Mouse (Mus musculus): ENCODE measurements around the gene Fam209. TPM values are rescaled to one million over a fixed set of nuclear protein-coding genes. Genes with fewer than 3 reads are reported as not detected.

Fam209 gene
- polyA plus RNA-seq, 1 experiment from 2014 or later, result 0.43 TPM

GRCm38 (mm10) chr2:172481654-172482385, 9.5 kb downstream of the Fam209 start:
- no peaks in the 10 kb centered on the region for H3K9me3 ChIP-seq (ENCODE audit: control insufficient read depth, low read length)
- H3K9ac ChIP-seq (ENCODE audit: low read depth, low read length), result no peak overlapping the region
- no peaks in the 10 kb centered on the region for H3K27me3 ChIP-seq (replicated peaks; ENCODE audit: control insufficient read depth, insufficient read depth, low read length)
- no peak overlapping the region for H3K4me3 ChIP-seq (ENCODE audit: low read depth, low read length)
- no peak for DNase-seq (ENCODE audit: low spot score)
- no peaks in the 10 kb centered on the region for H3K36me3 ChIP-seq (ENCODE audit: control insufficient read depth, insufficient read depth, low read length)
- H3K4me2 ChIP-seq (ENCODE audit: low read depth, low read length), result no peak overlapping the region
- no peak overlapping the region for H3K27ac ChIP-seq (replicated peaks; ENCODE audit: low read depth, low read length)
- 80% methylated on average over 16 of the region's 16 CpGs for WGBS
- 0 out of 2 replicates have a peak, but pooled peaks cover 3% of the 10 kb centered on the region for H3K4me1 ChIP-seq (ENCODE audit: control insufficient read depth, insufficient read depth, low read length)
- no peak for ATAC-seq (ENCODE audit: low read depth)

GRCm38 (mm10) chr2:172483766-172484413, 11.6 kb downstream of the Fam209 start:
- DNase-seq (ENCODE audit: low spot score) (no peak), ATAC-seq (ENCODE audit: low read depth) (no peak)
- Histone ChIP-seq H3K27me3 (replicated peaks; ENCODE audit: control insufficient read depth, insufficient read depth, low read length) (no peaks in the 10 kb centered on the region), H3K4me2 (ENCODE audit: low read depth, low read length) (no peak overlapping the region), H3K4me3 (ENCODE audit: low read depth, low read length) (no peak overlapping the region), H3K4me1 (ENCODE audit: control insufficient read depth, insufficient read depth, low read length) (0 out of 2 replicates have a peak, but pooled peaks cover 3% of the 10 kb centered on the region), H3K36me3 (ENCODE audit: control insufficient read depth, insufficient read depth, low read length) (no peaks in the 10 kb centered on the region), H3K9me3 (ENCODE audit: control insufficient read depth, low read length) (no peaks in the 10 kb centered on the region), H3K27ac (replicated peaks; ENCODE audit: low read depth, low read length) (no peak overlapping the region), H3K9ac (ENCODE audit: low read depth, low read length) (no peak overlapping the region)
- 80% methylated on average over 13 of the region's 14 CpGs for WGBS

GRCm38 (mm10) chr2:172484696-172485370, 12.5 kb downstream of the Fam209 start:
- Histone ChIP-seq H3K4me2 (ENCODE audit: low read depth, low read length) (no peak overlapping the region; the same call in 1 of the 2 replicates), H3K27ac (replicated peaks; ENCODE audit: low read depth, low read length) (no peak overlapping the region), H3K36me3 (ENCODE audit: control insufficient read depth, insufficient read depth, low read length) (no peaks in the 10 kb centered on the region), H3K27me3 (replicated peaks; ENCODE audit: control insufficient read depth, insufficient read depth, low read length) (no peaks in the 10 kb centered on the region), H3K4me1 (ENCODE audit: control insufficient read depth, insufficient read depth, low read length) (0 out of 2 replicates have a peak, but pooled peaks cover 3% of the 10 kb centered on the region), H3K9ac (ENCODE audit: low read depth, low read length) (no peak overlapping the region; the same call in 1 of the 2 replicates), H3K9me3 (ENCODE audit: control insufficient read depth, low read length) (no peaks in the 10 kb centered on the region), H3K4me3 (ENCODE audit: low read depth, low read length) (no peak overlapping the region)
- ATAC-seq (ENCODE audit: low read depth) (peak; percentile 88), DNase-seq (ENCODE audit: low spot score) (peak; percentile 91)
- 21% methylated on average over 11 of the region's 12 CpGs for WGBS

GRCm38 (mm10) chr2:172496736-172497345, 24.5 kb downstream of the Fam209 start:
- H3K4me3 ChIP-seq (ENCODE audit: low read depth, low read length), result no peak overlapping the region
- H3K9ac ChIP-seq (ENCODE audit: low read depth, low read length), result no peak overlapping the region
- H3K4me1 ChIP-seq (ENCODE audit: control insufficient read depth, insufficient read depth, low read length), result no peaks in the 10 kb centered on the region
- H3K36me3 ChIP-seq (ENCODE audit: control insufficient read depth, insufficient read depth, low read length), result no peaks in the 10 kb centered on the region
- H3K27ac ChIP-seq (replicated peaks; ENCODE audit: low read depth, low read length), result no peak overlapping the region
- 67% methylated on average over 8 of the region's 8 CpGs for WGBS
- DNase-seq (ENCODE audit: low spot score) (no peak), ATAC-seq (ENCODE audit: low read depth) (no peak)
- no peak overlapping the region for H3K4me2 ChIP-seq (ENCODE audit: low read depth, low read length)
- no peaks in the 10 kb centered on the region for H3K27me3 ChIP-seq (replicated peaks; ENCODE audit: control insufficient read depth, insufficient read depth, low read length)
- H3K9me3 ChIP-seq (ENCODE audit: control insufficient read depth, low read length), result no peaks in the 10 kb centered on the region

- Histone ChIP-seq H3K4me3 (ENCODE audit: low read depth, low read length) (no peak overlapping the region), H3K9me3 (ENCODE audit: control insufficient read depth, low read length) (no peaks in the 10 kb centered on the region), H3K4me2 (ENCODE audit: low read depth, low read length) (no peak overlapping the region), H3K9ac (ENCODE audit: low read depth, low read length) (no peak overlapping the region), H3K4me1 (ENCODE audit: control insufficient read depth, insufficient read depth, low read length) (no peaks in the 10 kb centered on the region), H3K27me3 (replicated peaks; ENCODE audit: control insufficient read depth, insufficient read depth, low read length) (no peaks in the 10 kb centered on the region), H3K27ac (replicated peaks; ENCODE audit: low read depth, low read length) (no peak overlapping the region), H3K36me3 (ENCODE audit: control insufficient read depth, insufficient read depth, low read length) (no peaks in the 10 kb centered on the region)
- 59% methylated on average over 3 of the region's 3 CpGs for WGBS
- DNase-seq (ENCODE audit: low spot score) (no peak), ATAC-seq (ENCODE audit: low read depth) (no peak)
Observed at GRCm38 (mm10) chr2:172498823-172499222, 26.5 kb downstream of the Fam209 start.

- H3K9ac ChIP-seq (ENCODE audit: low read depth, low read length), result no peak overlapping the region
- no peaks in the 10 kb centered on the region for H3K4me1 ChIP-seq (ENCODE audit: control insufficient read depth, insufficient read depth, low read length)
- ATAC-seq (ENCODE audit: low read depth), result no peak
- H3K4me2 ChIP-seq (ENCODE audit: low read depth, low read length), result no peak overlapping the region
- no peaks in the 10 kb centered on the region for H3K9me3 ChIP-seq (ENCODE audit: control insufficient read depth, low read length)
- H3K27me3 ChIP-seq (replicated peaks; ENCODE audit: control insufficient read depth, insufficient read depth, low read length), result no peaks in the 10 kb centered on the region
- DNase-seq (ENCODE audit: low spot score), result no peak
- H3K36me3 ChIP-seq (ENCODE audit: control insufficient read depth, insufficient read depth, low read length), result no peaks in the 10 kb centered on the region
- H3K27ac ChIP-seq (replicated peaks; ENCODE audit: low read depth, low read length), result no peak overlapping the region
- 36% methylated on average over 7 of the region's 7 CpGs for WGBS
- no peak overlapping the region for H3K4me3 ChIP-seq (ENCODE audit: low read depth, low read length)
Observed at GRCm38 (mm10) chr2:172500752-172501316, 28.5 kb downstream of the Fam209 start.

GRCm38 (mm10) chr2:172501341-172501740, 29.0 kb downstream of the Fam209 start:
- Histone ChIP-seq H3K4me2 (ENCODE audit: low read depth, low read length) (no peak overlapping the region), H3K9me3 (ENCODE audit: control insufficient read depth, low read length) (no peaks in the 10 kb centered on the region), H3K9ac (ENCODE audit: low read depth, low read length) (no peak overlapping the region), H3K4me3 (ENCODE audit: low read depth, low read length) (no peak overlapping the region), H3K27me3 (replicated peaks; ENCODE audit: control insufficient read depth, insufficient read depth, low read length) (no peaks in the 10 kb centered on the region), H3K4me1 (ENCODE audit: control insufficient read depth, insufficient read depth, low read length) (no peaks in the 10 kb centered on the region), H3K27ac (replicated peaks; ENCODE audit: low read depth, low read length) (no peak overlapping the region), H3K36me3 (ENCODE audit: control insufficient read depth, insufficient read depth, low read length) (no peaks in the 10 kb centered on the region)
- DNase-seq (ENCODE audit: low spot score) (peak; percentile 66), ATAC-seq (ENCODE audit: low read depth) (0 out of 2 replicates have a peak, but pooled peaks have one; percentile 22)
- 4% methylated on average over 4 of the region's 4 CpGs for WGBS

- WGBS, result 48% methylated on average over 14 of the region's 14 CpGs
- no peak for DNase-seq (ENCODE audit: low spot score)
- no peaks in the 10 kb centered on the region for H3K4me1 ChIP-seq (ENCODE audit: control insufficient read depth, insufficient read depth, low read length)
- H3K9ac ChIP-seq (ENCODE audit: low read depth, low read length), result no peak overlapping the region
- no peak overlapping the region for H3K4me3 ChIP-seq (ENCODE audit: low read depth, low read length)
- no peak overlapping the region for H3K4me2 ChIP-seq (ENCODE audit: low read depth, low read length)
- no peaks in the 10 kb centered on the region for H3K36me3 ChIP-seq (ENCODE audit: control insufficient read depth, insufficient read depth, low read length)
- no peak overlapping the region for H3K27ac ChIP-seq (replicated peaks; ENCODE audit: low read depth, low read length)
- ATAC-seq (ENCODE audit: low read depth), result 0 out of 2 replicates have a peak, but pooled peaks have one; percentile 30
- no peaks in the 10 kb centered on the region for H3K9me3 ChIP-seq (ENCODE audit: control insufficient read depth, low read length)
- no peaks in the 10 kb centered on the region for H3K27me3 ChIP-seq (replicated peaks; ENCODE audit: control insufficient read depth, insufficient read depth, low read length)
Observed at GRCm38 (mm10) chr2:172502168-172502567, 29.8 kb downstream of the Fam209 start.
